8 mouse cellular contexts compared by ENCODE assay signal in genomic region chr2:92810956-92811355, GRCm38 (mm10).
DNase-seq lines count a peak whose midpoint lies in the region; ATAC-seq and TF ChIP-seq lines count a peak whose summit lies in the region.
"Not testable (repeated sequence)": the region's sequence is repeated elsewhere in the genome, so short reads cannot be mapped to it uniquely, and the experiment has no call there.

No protein-coding gene starts in this region.

- not testable (repeated sequence) for H3K9me3 ChIP-seq in G1E (replicated peaks); embryonic facial prominence, embryonic 11.5 days (replicated peaks; ENCODE audit: control insufficient read depth, low read length); heart, postnatal 0 days (replicated peaks; ENCODE audit: control insufficient read depth, low read length)

- not testable (repeated sequence) for H3K4me3 ChIP-seq in G1E (ENCODE audit: low read depth, low read length); embryonic facial prominence, embryonic 11.5 days (ENCODE audit: low read depth, low read length); heart, postnatal 0 days (ENCODE audit: low read depth, low read length); liver, adult 2 months (ENCODE audit: insufficient read depth, low read depth, low read length)

- TF ChIP-seq POLR2A in liver, adult 2 months (IDR thresholded peaks at IDR 0.05; ENCODE audit: extremely low read depth, insufficient read depth, low read length), result not testable (repeated sequence)

- peak; percentile 23; the same call in 1 of the 2 replicates for TF ChIP-seq CTCF in G1E (IDR thresholded peaks at IDR 0.05; ENCODE audit: low read depth, low read length)
- peak; percentile 73 for TF ChIP-seq CTCF in heart, postnatal 0 days (IDR thresholded peaks at IDR 0.05; ENCODE audit: low read depth)
- peak; percentile 45; the same call in 1 of the 2 replicates for TF ChIP-seq CTCF in liver, adult 2 months (IDR thresholded peaks at IDR 0.05; ENCODE audit: low read depth, low read length)

- H3K36me3 ChIP-seq in G1E (replicated peaks); embryonic facial prominence, embryonic 11.5 days (replicated peaks; ENCODE audit: control insufficient read depth, insufficient read depth, low read depth, low read length); heart, postnatal 0 days (replicated peaks; ENCODE audit: control insufficient read depth, insufficient read depth, low read length); liver, adult 2 months (ENCODE audit: control insufficient read depth, insufficient read depth, low read length): not testable (repeated sequence)

- not testable (repeated sequence) for H3K79me2 ChIP-seq in liver, adult 2 months (ENCODE audit: control insufficient read depth, insufficient read depth, low read length)

- H3K4me1 ChIP-seq in G1E (ENCODE audit: insufficient read depth, low read depth, low read length); embryonic facial prominence, embryonic 11.5 days (ENCODE audit: control insufficient read depth, insufficient read depth, low read length); heart, postnatal 0 days (ENCODE audit: control insufficient read depth, insufficient read depth); liver, adult 2 months (ENCODE audit: control insufficient read depth, insufficient read depth, low read length): not testable (repeated sequence)

- H3K27me3 ChIP-seq in G1E (ENCODE audit: insufficient read depth, low read length); embryonic facial prominence, embryonic 11.5 days (ENCODE audit: control insufficient read depth, insufficient read depth, low read length); heart, postnatal 0 days (ENCODE audit: control insufficient read depth, insufficient read depth, low read length); liver, adult 2 months (ENCODE audit: control insufficient read depth, insufficient read depth, low read length): not testable (repeated sequence)

- not testable (repeated sequence) for H3K9ac ChIP-seq in embryonic facial prominence, embryonic 11.5 days (replicated peaks; ENCODE audit: low read length); heart, postnatal 0 days (replicated peaks; ENCODE audit: low read depth, low read length); liver, adult 2 months (ENCODE audit: low read depth, low read length)

- not testable (repeated sequence) for DNase-seq in G1E (ENCODE audit: low spot score)
- peak; percentile 16 for DNase-seq in c-Kit-positive CD71-positive TER-119-positive erythroid progenitor cells, embryonic 14.5 days (ENCODE audit: low spot score)
- DNase-seq in embryonic facial prominence, embryonic 11.5 days (ENCODE audit: low spot score), result peak; percentile 74
- peak; percentile 38 for DNase-seq in heart, postnatal 0 days (ENCODE audit: low spot score)
- DNase-seq in layer of hippocampus, adult 11-12 months (ENCODE audit: low spot score), result peak; percentile 86
- DNase-seq in liver, adult 2 months (ENCODE audit: extremely low read depth, low read depth, low spot score), result peak; percentile 13
- DNase-seq in ovary, postnatal 36 days (ENCODE audit: low spot score), result peak; percentile 31
- DNase-seq in thymus, postnatal 4 days, result peak; percentile 68

- ATAC-seq in G1E (ENCODE audit: extremely low read depth, insufficient number of reproducible peaks, low FRiP score, poor library complexity, severe bottlenecking), result peak; percentile 40; the same call in 1 of the 2 replicates
- not testable (repeated sequence) for ATAC-seq in embryonic facial prominence, embryonic 11.5 days (replicated peaks; ENCODE audit: insufficient number of reproducible peaks, low FRiP score, low TSS enrichment, low read depth); heart, postnatal 0 days (ENCODE audit: insufficient read depth, low read depth)

- not testable (repeated sequence) for H3K27ac ChIP-seq in embryonic facial prominence, embryonic 11.5 days (replicated peaks; ENCODE audit: low read depth, low read length); heart, postnatal 0 days (ENCODE audit: low read depth); liver, adult 2 months (replicated peaks; ENCODE audit: insufficient read depth, low read depth, low read length)

- 10% methylated on average over 6 of the region's 6 CpGs for WGBS in embryonic facial prominence, embryonic 11.5 days
- WGBS in heart, postnatal 0 days, result 7% methylated on average over 6 of the region's 6 CpGs
- WGBS in liver, adult 2 months, result 8% methylated on average over 6 of the region's 6 CpGs

- not testable (repeated sequence) for H3K4me2 ChIP-seq in embryonic facial prominence, embryonic 11.5 days (ENCODE audit: low read depth, low read length); heart, postnatal 0 days (ENCODE audit: low read depth, low read length)

- TF ChIP-seq EP300 in heart, postnatal 0 days (IDR thresholded peaks at IDR 0.05; ENCODE audit: low read depth), result not testable (repeated sequence)

Comparison
In these comparisons a context has a peak if more than half of its experiments do, and no peak if none do; other contexts are left out.
1. CTCF ChIP-seq: peak in every context shown above with its lines; median percentile 73 in heart, postnatal 0 days; 45 in liver, adult 2 months; 23 in G1E.